Mouse (Mus musculus): Measurements from ENCODE around the gene Atrnl1. TPM values are rescaled to one million over a fixed set of nuclear protein-coding genes. Genes with fewer than 3 reads are reported as not detected.
A peak's percentile ranks its signal among the peaks of the same experiment; 100 is the strongest.

The Atrnl1 gene
- polyA plus RNA-seq, 1 experiment from 2014 or later, result 7.6 TPM

DNA sequence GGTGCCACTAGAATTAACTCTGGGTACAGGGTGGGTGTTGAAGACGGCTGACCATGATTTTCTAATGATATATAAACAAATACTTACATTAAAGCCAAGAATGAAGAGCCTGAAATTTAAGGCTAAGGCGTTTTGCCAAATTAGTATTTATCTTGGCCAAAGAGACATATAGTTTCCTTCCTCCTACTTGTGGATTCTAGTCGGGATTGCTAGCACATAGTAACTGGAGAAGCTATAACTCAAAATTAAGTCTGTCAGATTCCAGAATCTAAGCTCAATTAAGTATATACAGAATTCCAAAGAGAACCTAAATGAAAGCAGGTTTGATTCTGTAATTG is 192.6 kb downstream of the Atrnl1 start:
- no peak overlapping the region for H3K27ac ChIP-seq (ENCODE audit: low read depth, low read length)
- no peak overlapping the region for H3K4me2 ChIP-seq (ENCODE audit: low read depth)
- no peak overlapping the region for H3K4me3 ChIP-seq (ENCODE audit: low read depth, low read length)
- no peaks in the 10 kb centered on the region for H3K4me1 ChIP-seq (ENCODE audit: control insufficient read depth, insufficient read depth, low read length)
- no peak for ATAC-seq (ENCODE audit: insufficient read depth, low FRiP score, low TSS enrichment)
- H3K9me3 ChIP-seq (ENCODE audit: control insufficient read depth, low read length), result no peaks in the 10 kb centered on the region
- H3K27me3 ChIP-seq (ENCODE audit: control insufficient read depth, insufficient read depth, low read length), result no peaks in the 10 kb centered on the region
- DNase-seq (ENCODE audit: low spot score), result no peak
- WGBS, result 89% methylated on average over 3 of the region's 3 CpGs
- no peaks in the 10 kb centered on the region for H3K36me3 ChIP-seq (ENCODE audit: control insufficient read depth, insufficient read depth, low read length)
- no peak overlapping the region for H3K9ac ChIP-seq (ENCODE audit: low read length)

DNA sequence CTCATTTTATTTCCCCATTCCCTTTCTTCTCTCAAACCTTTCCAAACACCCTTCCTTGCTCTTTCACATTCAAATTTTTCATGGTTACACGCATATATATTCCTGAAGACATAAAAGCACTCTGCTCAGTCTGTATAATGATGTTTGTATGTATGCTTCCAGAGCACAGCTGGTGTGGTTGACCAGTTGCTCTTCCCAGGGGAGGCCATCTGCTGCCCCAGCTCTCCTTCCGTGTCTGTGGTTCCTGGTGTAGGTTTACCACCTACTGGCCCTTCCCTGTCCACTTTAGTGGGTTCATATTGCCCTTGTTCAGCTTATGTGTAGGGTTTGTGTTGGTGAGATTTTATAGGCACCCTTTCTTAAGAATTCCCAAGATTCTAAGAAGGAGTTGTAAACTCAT is 197.5 kb downstream of the Atrnl1 start:
- no peaks in the 10 kb centered on the region for H3K9me3 ChIP-seq (ENCODE audit: control insufficient read depth, low read length)
- H3K27me3 ChIP-seq (ENCODE audit: control insufficient read depth, insufficient read depth, low read length), result no peaks in the 10 kb centered on the region
- H3K36me3 ChIP-seq (ENCODE audit: control insufficient read depth, insufficient read depth, low read length), result no peaks in the 10 kb centered on the region
- H3K4me2 ChIP-seq (ENCODE audit: low read depth), result no peak overlapping the region
- DNase-seq (ENCODE audit: low spot score) (peak; percentile 31), ATAC-seq (ENCODE audit: insufficient read depth, low FRiP score, low TSS enrichment) (no peak)
- H3K4me3 ChIP-seq (ENCODE audit: low read depth, low read length), result no peak overlapping the region
- no peak overlapping the region for H3K9ac ChIP-seq (ENCODE audit: low read length)
- H3K27ac ChIP-seq (ENCODE audit: low read depth, low read length), result no peak overlapping the region
- WGBS, result 65% methylated on average over 2 of the region's 2 CpGs
- H3K4me1 ChIP-seq (ENCODE audit: control insufficient read depth, insufficient read depth, low read length), result no peaks in the 10 kb centered on the region

DNA sequence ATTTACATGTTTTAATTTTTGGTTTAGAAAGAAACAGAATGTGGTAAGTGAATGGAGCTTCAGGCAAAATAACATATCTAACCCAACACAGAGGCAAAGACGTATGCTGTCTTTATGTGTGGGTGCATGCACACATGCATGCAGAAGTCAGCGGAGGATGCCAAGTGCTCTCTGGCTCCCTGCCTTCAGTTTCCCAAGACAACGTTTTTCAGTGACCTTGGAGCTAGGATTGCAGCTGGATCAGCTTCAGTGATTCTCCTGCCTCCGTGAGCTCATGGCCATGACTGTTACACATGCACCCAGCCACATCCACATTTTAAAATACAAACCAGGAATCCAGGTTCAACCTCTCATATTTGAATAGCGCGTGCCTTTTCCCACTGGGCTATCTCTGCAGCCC is 203.5 kb downstream of the Atrnl1 start:
- ATAC-seq (ENCODE audit: insufficient read depth, low FRiP score, low TSS enrichment), result no peak

DNA sequence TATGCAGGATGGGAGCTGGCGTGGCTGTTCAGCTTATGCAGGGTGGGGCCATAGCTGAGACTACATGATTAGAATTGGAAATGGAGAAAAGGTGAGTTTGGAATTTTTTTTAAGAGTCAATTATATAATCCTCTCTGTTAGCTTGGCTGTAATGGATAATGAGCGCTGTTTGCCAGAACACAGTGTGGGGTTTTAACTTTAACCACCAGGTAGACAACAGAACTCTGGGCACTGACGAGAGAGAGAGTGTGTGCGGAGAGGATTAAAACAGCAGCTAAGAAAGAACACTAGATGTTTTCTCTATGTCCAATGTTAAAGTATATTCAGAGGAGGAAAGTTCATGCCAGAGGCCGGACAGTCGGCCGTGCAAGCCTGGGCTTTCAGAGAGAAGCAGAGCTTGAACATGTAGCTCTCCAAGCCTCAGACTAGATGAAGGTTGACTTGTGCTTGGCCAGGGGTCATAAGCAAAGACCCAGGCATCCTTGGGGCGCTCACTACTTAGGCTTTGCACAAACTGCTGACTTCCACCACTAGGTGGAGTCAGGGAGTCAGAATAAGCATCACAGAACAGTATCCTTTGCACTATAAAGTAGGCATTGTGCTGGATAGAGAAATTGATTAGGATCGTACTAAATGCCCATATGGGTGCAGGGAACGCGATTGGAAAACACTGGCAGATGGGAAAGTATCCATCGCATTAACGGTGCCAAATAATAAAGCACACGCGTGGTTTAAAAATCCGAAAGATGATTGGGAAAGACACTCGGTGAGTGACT is 205.6 kb downstream of the Atrnl1 start:
- Histone ChIP-seq H3K9me3 (ENCODE audit: control insufficient read depth, low read length) (no peaks in the 10 kb centered on the region), H3K4me3 (ENCODE audit: low read depth, low read length) (no peak overlapping the region), H3K27me3 (ENCODE audit: control insufficient read depth, insufficient read depth, low read length) (no peaks in the 10 kb centered on the region), H3K4me2 (ENCODE audit: low read depth) (no peak overlapping the region), H3K27ac (ENCODE audit: low read depth, low read length) (no peak overlapping the region), H3K36me3 (ENCODE audit: control insufficient read depth, insufficient read depth, low read length) (no peaks in the 10 kb centered on the region; the same call in 1 of the 2 replicates), H3K4me1 (ENCODE audit: control insufficient read depth, insufficient read depth, low read length) (no peaks in the 10 kb centered on the region), H3K9ac (ENCODE audit: low read length) (no peak overlapping the region)
- 89% methylated on average over 17 of the region's 17 CpGs for WGBS
- DNase-seq (ENCODE audit: low spot score) (peak; percentile 52), ATAC-seq (ENCODE audit: insufficient read depth, low FRiP score, low TSS enrichment) (no peak)

More for the DNA sequence above, 203.5 kb downstream of the Atrnl1 start:
- no peak overlapping the region for H3K4me3 ChIP-seq (ENCODE audit: low read depth, low read length)
- no peaks in the 10 kb centered on the region for H3K9me3 ChIP-seq (ENCODE audit: control insufficient read depth, low read length)
- H3K9ac ChIP-seq (ENCODE audit: low read length), result no peak overlapping the region
- WGBS, result 90% methylated on average over 6 of the region's 6 CpGs
- DNase-seq (ENCODE audit: low spot score), result no peak
- H3K27me3 ChIP-seq (ENCODE audit: control insufficient read depth, insufficient read depth, low read length), result no peaks in the 10 kb centered on the region
- H3K36me3 ChIP-seq (ENCODE audit: control insufficient read depth, insufficient read depth, low read length), result no peaks in the 10 kb centered on the region; the same call in 1 of the 2 replicates
- H3K27ac ChIP-seq (ENCODE audit: low read depth, low read length), result no peak overlapping the region
- H3K4me2 ChIP-seq (ENCODE audit: low read depth), result no peak overlapping the region
- no peaks in the 10 kb centered on the region for H3K4me1 ChIP-seq (ENCODE audit: control insufficient read depth, insufficient read depth, low read length)

GRCm38 (mm10) chr19:57817736-57818135 is 206.9 kb downstream of the Atrnl1 start:
- no peak overlapping the region for H3K9ac ChIP-seq (ENCODE audit: low read length)
- H3K4me2 ChIP-seq (ENCODE audit: low read depth), result no peak overlapping the region
- no peaks in the 10 kb centered on the region for H3K9me3 ChIP-seq (ENCODE audit: control insufficient read depth, low read length)
- no peak overlapping the region for H3K4me3 ChIP-seq (ENCODE audit: low read depth, low read length)
- 85% methylated on average over 11 of the region's 11 CpGs for WGBS
- H3K4me1 ChIP-seq (ENCODE audit: control insufficient read depth, insufficient read depth, low read length), result no peaks in the 10 kb centered on the region
- DNase-seq (ENCODE audit: low spot score), result no peak
- H3K27ac ChIP-seq (ENCODE audit: low read depth, low read length), result no peak overlapping the region
- H3K27me3 ChIP-seq (ENCODE audit: control insufficient read depth, insufficient read depth, low read length), result no peaks in the 10 kb centered on the region
- no peaks in the 10 kb centered on the region; the same call in 1 of the 2 replicates for H3K36me3 ChIP-seq (ENCODE audit: control insufficient read depth, insufficient read depth, low read length)
- ATAC-seq (ENCODE audit: insufficient read depth, low FRiP score, low TSS enrichment), result no peak

- WGBS, result 87% methylated on average over 4 of the region's 4 CpGs
- Histone ChIP-seq H3K4me3 (ENCODE audit: low read depth, low read length) (no peak overlapping the region), H3K27ac (ENCODE audit: low read depth, low read length) (no peak overlapping the region), H3K9me3 (ENCODE audit: control insufficient read depth, low read length) (no peaks in the 10 kb centered on the region), H3K9ac (ENCODE audit: low read length) (no peak overlapping the region), H3K4me2 (ENCODE audit: low read depth) (no peak overlapping the region), H3K27me3 (ENCODE audit: control insufficient read depth, insufficient read depth, low read length) (no peaks in the 10 kb centered on the region), H3K4me1 (ENCODE audit: control insufficient read depth, insufficient read depth, low read length) (no peaks in the 10 kb centered on the region), H3K36me3 (ENCODE audit: control insufficient read depth, insufficient read depth, low read length) (no peaks in the 10 kb centered on the region)
- ATAC-seq (ENCODE audit: insufficient read depth, low FRiP score, low TSS enrichment) (no peak), DNase-seq (ENCODE audit: low spot score) (no peak)
Observed at GRCm38 (mm10) chr19:57823446-57823845, 212.6 kb downstream of the Atrnl1 start.

DNA sequence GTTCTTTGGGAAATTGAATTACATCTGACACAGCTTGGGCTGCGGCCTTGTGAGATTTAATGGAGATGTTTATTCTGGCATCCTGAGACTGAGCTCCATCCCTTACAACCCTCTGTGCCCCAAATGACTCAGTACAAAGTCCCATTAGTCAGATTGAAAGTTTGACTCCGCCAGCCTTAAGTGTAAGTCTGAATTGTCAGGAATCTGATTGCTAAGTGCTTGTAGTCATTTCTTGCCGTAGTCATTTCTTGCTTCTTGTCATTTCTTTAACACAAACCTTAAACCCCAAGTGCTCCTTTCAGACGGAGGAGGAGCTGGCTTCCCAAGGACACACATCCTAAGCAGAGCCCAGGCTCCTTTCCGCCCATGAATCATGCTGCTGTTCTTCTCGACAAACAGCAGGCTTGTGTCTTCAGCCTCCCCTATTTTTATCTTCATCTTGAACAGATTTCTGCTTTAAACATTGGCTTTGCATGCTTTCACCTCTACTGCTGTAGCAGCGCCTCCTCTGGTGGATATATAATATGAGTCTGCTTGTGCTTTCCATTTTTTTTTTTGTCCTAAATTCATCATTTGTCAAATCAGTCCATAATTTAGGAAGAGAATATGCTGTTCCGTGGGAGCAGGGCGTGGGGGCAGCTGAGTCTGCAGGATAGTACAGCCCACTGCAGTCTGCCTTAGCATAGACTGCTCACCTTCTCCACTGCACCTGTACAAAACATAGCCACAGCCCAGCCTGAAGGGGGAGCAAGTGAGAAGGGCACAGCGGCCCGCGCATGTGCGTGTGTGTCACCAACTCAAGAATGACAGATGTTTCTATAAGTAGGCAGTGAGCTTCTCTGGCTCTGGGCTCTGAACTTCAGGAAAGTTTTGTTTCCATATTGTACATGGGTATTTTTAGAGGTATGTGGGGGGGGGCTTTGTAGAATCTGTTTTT is 214.7 kb downstream of the Atrnl1 start:
- no peaks in the 10 kb centered on the region for H3K9me3 ChIP-seq (ENCODE audit: control insufficient read depth, low read length)
- H3K4me2 ChIP-seq (ENCODE audit: low read depth), result no peak overlapping the region
- H3K9ac ChIP-seq (ENCODE audit: low read length), result no peak overlapping the region
- no peaks in the 10 kb centered on the region for H3K4me1 ChIP-seq (ENCODE audit: control insufficient read depth, insufficient read depth, low read length)
- no peak for ATAC-seq (ENCODE audit: insufficient read depth, low FRiP score, low TSS enrichment)
- WGBS, result 92% methylated on average over 13 of the region's 13 CpGs
- H3K27me3 ChIP-seq (ENCODE audit: control insufficient read depth, insufficient read depth, low read length), result no peaks in the 10 kb centered on the region
- H3K36me3 ChIP-seq (ENCODE audit: control insufficient read depth, insufficient read depth, low read length), result no peaks in the 10 kb centered on the region
- no peak for DNase-seq (ENCODE audit: low spot score)
- H3K4me3 ChIP-seq (ENCODE audit: low read depth, low read length), result no peak overlapping the region
- H3K27ac ChIP-seq (ENCODE audit: low read depth, low read length), result no peak overlapping the region

GRCm38 (mm10) chr19:57833083-57833482 is 222.2 kb downstream of the Atrnl1 start:
- Histone ChIP-seq H3K36me3 (ENCODE audit: control insufficient read depth, insufficient read depth, low read length) (no peaks in the 10 kb centered on the region), H3K4me3 (ENCODE audit: low read depth, low read length) (no peak overlapping the region), H3K9ac (ENCODE audit: low read length) (no peak overlapping the region), H3K9me3 (ENCODE audit: control insufficient read depth, low read length) (no peaks in the 10 kb centered on the region), H3K4me1 (ENCODE audit: control insufficient read depth, insufficient read depth, low read length) (no peaks in the 10 kb centered on the region), H3K27ac (ENCODE audit: low read depth, low read length) (no peak overlapping the region), H3K4me2 (ENCODE audit: low read depth) (no peak overlapping the region), H3K27me3 (ENCODE audit: control insufficient read depth, insufficient read depth, low read length) (no peaks in the 10 kb centered on the region)
- DNase-seq (ENCODE audit: low spot score), result no peak
- no peak for ATAC-seq (ENCODE audit: insufficient read depth, low FRiP score, low TSS enrichment)
- WGBS, result 94% methylated on average over 7 of the region's 7 CpGs

All from neural tube, embryonic 11.5 days (tissue).